Mouse (Mus musculus) embryonic fibroblast, embryonic 13.5 days (primary cell): ENCODE data around the gene Ubxn11. TPM values are rescaled to one million over a fixed set of nuclear protein-coding genes. Genes with fewer than 3 reads are reported as not detected.

Experiments
- H3K27ac ChIP-seq: 2 replicates; pipeline ENCODE4 v1.5.1; 2012; ENCODE audit warnings: low read length, control low read depth, inconsistent platforms; ENCODE audit not compliant: insufficient read depth
- H3K4me1 ChIP-seq: 2 replicates; pipeline ENCODE4 v1.6.1; 2011; ENCODE audit warnings: low read length; ENCODE audit not compliant: control insufficient read depth, insufficient read depth
- H3K4me3 ChIP-seq: 2 replicates; pipeline ENCODE4 v1.5.1; 2011; ENCODE audit warnings: mild to moderate bottlenecking, control low read depth, low read length; ENCODE audit not compliant: insufficient read depth
- CTCF ChIP-seq: IDR thresholded peaks from 2 replicates; pipeline ENCODE4 v1.5.1; 2011; ENCODE audit warnings: mild to moderate bottlenecking, control low read depth, low read length, moderate library complexity, borderline replicate concordance; ENCODE audit not compliant: insufficient read depth
- POLR2A ChIP-seq: IDR thresholded peaks from 2 replicates; pipeline ENCODE4 v1.6.1; 2011; ENCODE audit warnings: low read depth, mild to moderate bottlenecking, control low read depth, low read length, moderate library complexity
- polyA plus RNA-seq: library from polyadenylated mRNA; stranded (reverse); fragments of >200 nt; gene quantifications from 2 replicates; pipeline ENCODE4 v1.2.4, GENCODE M21; 2011; ENCODE audit warnings: low read depth; ENCODE audit not compliant: missing spikeins, insufficient read length

The Ubxn11 gene
- polyA plus RNA-seq, 1 experiment: 2.6 TPM

DNA sequence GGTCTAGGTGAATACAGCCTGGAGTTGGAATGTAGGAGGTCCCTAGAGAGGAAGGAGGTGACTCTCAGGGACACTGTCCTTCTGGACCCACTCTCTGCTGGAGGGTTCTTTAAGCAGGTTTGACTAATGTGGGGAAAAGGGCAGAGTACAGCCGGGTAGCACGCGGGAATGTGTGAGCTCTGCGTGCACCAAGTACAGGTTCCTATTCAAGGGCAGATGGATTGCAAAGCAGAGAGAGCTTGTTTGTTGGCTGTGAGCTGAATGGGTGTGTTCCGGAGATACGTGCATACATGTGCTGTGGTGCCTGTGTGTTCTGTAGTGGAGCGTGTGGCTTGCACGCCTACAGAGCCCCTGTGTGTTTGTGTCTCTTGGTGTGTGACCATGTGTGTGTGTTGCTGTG is 35.0 kb upstream of the Ubxn11 start:
- Histone ChIP-seq H3K4me1 (no peaks in the 10 kb centered on the region), H3K27ac (no peak overlapping the region), H3K4me3 (no peak overlapping the region)
- TF ChIP-seq CTCF (no peak), POLR2A (no peak)

DNA sequence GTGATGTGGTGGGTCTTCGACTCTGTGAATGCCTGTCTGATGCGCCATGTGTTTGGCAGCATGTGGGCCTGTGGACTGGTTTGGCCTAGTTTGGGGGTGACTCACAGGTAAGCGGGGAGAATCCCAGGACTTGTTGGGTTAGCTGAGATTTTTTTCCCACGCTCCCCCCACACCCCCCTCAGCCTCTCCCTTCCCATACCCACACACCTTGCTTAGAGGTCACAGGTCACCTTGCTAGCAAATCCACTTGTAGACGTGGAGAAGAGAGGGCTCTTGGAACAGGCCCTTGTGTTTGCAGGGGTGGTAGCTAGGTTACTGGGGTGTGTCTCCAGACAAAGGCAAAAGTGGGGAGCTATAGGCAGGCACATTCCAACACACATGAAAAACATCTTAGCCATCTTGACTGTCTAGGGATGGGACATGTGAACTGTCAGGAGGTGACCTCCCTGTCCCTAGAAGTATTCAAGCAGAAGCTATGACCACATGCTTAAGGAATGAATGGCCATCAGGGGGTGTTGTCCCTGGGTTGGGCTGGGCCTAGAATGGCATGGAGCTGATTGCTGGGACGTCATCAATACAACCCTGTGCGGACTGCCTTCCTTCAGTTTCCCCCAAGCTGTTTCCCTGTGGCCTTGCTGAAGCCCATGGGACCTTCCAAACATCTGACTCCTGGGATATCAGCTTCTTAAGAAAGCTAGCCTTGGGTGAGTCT is 34.4 kb upstream of the Ubxn11 start:
- Histone ChIP-seq H3K27ac (no peak overlapping the region), H3K4me3 (no peak overlapping the region), H3K4me1 (no peaks in the 10 kb centered on the region)
- TF ChIP-seq CTCF (no peak), POLR2A (no peak)

DNA sequence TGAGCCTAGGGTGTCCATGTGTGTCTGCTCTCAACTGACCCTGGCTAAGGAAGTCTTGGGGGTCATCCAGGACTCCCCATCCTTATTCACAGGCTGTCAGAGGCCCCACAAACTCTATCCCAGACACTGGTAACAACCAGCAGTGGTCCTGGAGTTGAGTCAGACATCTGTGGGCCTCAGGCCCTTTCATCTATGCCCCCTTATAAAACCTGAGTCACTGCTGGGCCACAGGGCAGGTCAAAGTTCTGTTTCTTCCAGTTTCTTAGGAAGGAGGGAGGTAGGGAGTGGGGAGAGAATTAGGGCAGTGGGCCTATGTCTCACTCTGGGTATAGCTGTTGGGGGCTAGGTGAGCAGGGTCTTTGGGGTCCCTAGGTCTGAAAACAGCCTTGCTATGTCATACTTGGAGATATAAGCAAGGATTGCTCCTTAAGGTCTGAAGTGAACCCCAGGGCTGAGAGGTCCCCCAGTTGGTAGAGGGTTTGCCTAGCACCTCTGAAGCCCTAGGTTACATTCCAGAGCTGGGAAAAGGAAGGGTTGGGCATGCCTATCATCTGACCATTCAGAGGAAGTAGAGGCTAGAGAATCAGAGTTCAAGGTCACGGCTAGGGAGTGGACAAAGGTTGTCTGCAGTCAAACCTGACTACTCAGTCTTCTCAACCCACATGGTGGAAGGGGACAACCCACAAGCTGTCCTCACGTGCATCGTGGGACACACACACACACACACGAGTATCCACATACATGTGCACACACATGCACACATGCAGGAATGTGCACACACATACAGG is 33.4 kb upstream of the Ubxn11 start:
- no peaks in the 10 kb centered on the region for H3K4me1 ChIP-seq
- no peak overlapping the region for H3K4me3 ChIP-seq
- H3K27ac ChIP-seq: no peak overlapping the region
- TF ChIP-seq CTCF: no peak
- no peak for TF ChIP-seq POLR2A

DNA sequence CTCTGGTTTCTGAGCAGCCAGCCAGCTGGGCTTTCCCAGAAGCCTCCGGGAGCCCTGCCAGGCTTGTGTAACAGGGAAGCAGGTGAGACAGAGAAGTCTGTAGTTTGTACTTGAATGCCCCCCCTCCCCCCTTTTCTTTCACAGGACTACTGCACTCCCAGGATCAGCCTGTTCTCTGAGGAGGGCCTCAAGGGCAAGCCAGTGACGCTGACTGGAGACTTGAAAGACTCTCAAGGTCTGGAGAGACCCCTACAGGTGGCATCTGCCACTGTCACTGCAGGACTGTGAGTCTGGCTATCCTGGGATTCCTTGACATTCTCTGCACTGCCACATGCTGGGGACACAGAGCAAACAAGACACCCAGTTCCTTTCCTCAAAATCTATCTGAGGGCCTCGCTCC is 23.7 kb upstream of the Ubxn11 start:
- H3K27ac ChIP-seq: no peak overlapping the region
- no peak for TF ChIP-seq POLR2A
- TF ChIP-seq CTCF: no peak

GRCm38 (mm10) chr4:134080674-134081073 is 21.7 kb upstream of the Ubxn11 start:
- H3K27ac ChIP-seq: no peak overlapping the region
- no peaks in the 10 kb centered on the region for H3K4me1 ChIP-seq
- TF ChIP-seq CTCF (no peak), POLR2A (no peak)
- H3K4me3 ChIP-seq: no peak overlapping the region

More for the DNA sequence above, 23.7 kb upstream of the Ubxn11 start:
- Histone ChIP-seq H3K4me1 (no peaks in the 10 kb centered on the region), H3K4me3 (no peak overlapping the region)

- TF ChIP-seq POLR2A: no peak
- no peak for TF ChIP-seq CTCF
- H3K4me1 ChIP-seq: no peaks in the 10 kb centered on the region
- H3K27ac ChIP-seq: no peak overlapping the region
- peak overlapping the region; percentile 8 for H3K4me3 ChIP-seq
Observed at GRCm38 (mm10) chr4:134081730-134082386, 20.5 kb upstream of the Ubxn11 start.

GRCm38 (mm10) chr4:134082460-134082859 is 19.9 kb upstream of the Ubxn11 start:
- TF ChIP-seq CTCF (no peak), POLR2A (no peak)
- Histone ChIP-seq H3K4me3 (no peak overlapping the region; the same call in 1 of the 2 replicates), H3K4me1 (no peaks in the 10 kb centered on the region), H3K27ac (no peak overlapping the region)

GRCm38 (mm10) chr4:134084999-134085398 is 17.4 kb upstream of the Ubxn11 start:
- TF ChIP-seq POLR2A (no peak), CTCF (no peak)
- H3K4me1 ChIP-seq: no peaks in the 10 kb centered on the region
- H3K27ac ChIP-seq: no peak overlapping the region
- H3K4me3 ChIP-seq: no peak overlapping the region

GRCm38 (mm10) chr4:134087412-134087811 is 15.0 kb upstream of the Ubxn11 start:
- TF ChIP-seq POLR2A: no peak
- peak; percentile 77; the same call in 1 of the 2 replicates for TF ChIP-seq CTCF
- Histone ChIP-seq H3K4me3 (no peak overlapping the region), H3K27ac (no peak overlapping the region), H3K4me1 (no peaks in the 10 kb centered on the region)
